Mouse (Mus musculus) midbrain, embryonic 10.5 days (tissue): ENCODE data around the gene Wwc1. TPM values are rescaled to one million over a fixed set of nuclear protein-coding genes. Genes with fewer than 3 reads are reported as not detected.
A peak's percentile ranks its signal among the peaks of the same experiment; 100 is the strongest.
"Not testable (repeated sequence)": the region's sequence is repeated elsewhere in the genome, so short reads cannot be mapped to it uniquely, and the experiment has no call there.

Experiments
- DNase-seq: peaks from one replicate; pipeline ENCODE4 v3.0.0-alpha.2; 2017; ENCODE audit warnings: low spot score
- H3K27ac ChIP-seq: fragments of 300-500 bp; sonication (generic); replicated peaks from 2 replicates; pipeline ENCODE4 v1.5.1; 2016; ENCODE audit warnings: mild to moderate bottlenecking
- H3K27me3 ChIP-seq: fragments of 300-500 bp; sonication (generic); 2 replicates; pipeline ENCODE4 v1.6.1; 2016; ENCODE audit warnings: low read depth, mild to moderate bottlenecking; ENCODE audit not compliant: poor library complexity, severe bottlenecking
- H3K36me3 ChIP-seq: fragments of 300-500 bp; sonication (generic); 2 replicates; pipeline ENCODE4 v1.6.1; 2016; ENCODE audit warnings: mild to moderate bottlenecking, moderate library complexity
- H3K4me1 ChIP-seq: fragments of 300-500 bp; sonication (generic); 2 replicates; pipeline ENCODE4 v1.6.1; 2016
- H3K4me3 ChIP-seq: fragments of 300-500 bp; sonication (generic); 2 replicates; pipeline ENCODE4 v1.5.1; 2016; ENCODE audit warnings: mild to moderate bottlenecking, moderate library complexity
- H3K9me3 ChIP-seq: fragments of 300-500 bp; sonication (generic); replicated peaks from 2 replicates; pipeline ENCODE4 v1.6.1; 2016; ENCODE audit warnings: mild to moderate bottlenecking
- WGBS: fragments of 180-500 bp; shearing (Covaris S2); methylation state at CpG from one replicate; pipeline ENCODE4 v1.1.7; 2016; 5-methylcytosine and 5-hydroxymethylcytosine counted together
- polyA plus RNA-seq: library from polyadenylated mRNA; unstranded; fragments of >200 nt; fragmentation: Nextera tagmentation; extraction: Ambion mirVana; gene quantifications from 2 replicates; pipeline ENCODE4 v1.2.1, GENCODE M21; 2016

Wwc1 gene
- polyA plus RNA-seq, 1 experiment from 2014 or later, result 5.0 TPM

- peak within 1 kb of the TSS; percentile 87 for H3K27ac ChIP-seq
- no peaks in the 10 kb centered on the region for H3K9me3 ChIP-seq
- H3K27me3 ChIP-seq, result no peaks in the 10 kb centered on the region
- H3K4me1 ChIP-seq, result peaks cover 30% of the 10 kb centered on the region
- DNase-seq, result peak; percentile 96
- peaks cover 44% of the 10 kb centered on the region for H3K36me3 ChIP-seq
- peak within 1 kb of the TSS; percentile 85 for H3K4me3 ChIP-seq
- 2% methylated on average over 46 of the region's 46 CpGs for WGBS
Measured at GRCm38 (mm10) chr11:35834022-35834760, 146.1 kb downstream of the Wwc1 start, which contains the start of gene Rars. TSS of gene Rars (minus strand) at chr11:35834506.

DNA sequence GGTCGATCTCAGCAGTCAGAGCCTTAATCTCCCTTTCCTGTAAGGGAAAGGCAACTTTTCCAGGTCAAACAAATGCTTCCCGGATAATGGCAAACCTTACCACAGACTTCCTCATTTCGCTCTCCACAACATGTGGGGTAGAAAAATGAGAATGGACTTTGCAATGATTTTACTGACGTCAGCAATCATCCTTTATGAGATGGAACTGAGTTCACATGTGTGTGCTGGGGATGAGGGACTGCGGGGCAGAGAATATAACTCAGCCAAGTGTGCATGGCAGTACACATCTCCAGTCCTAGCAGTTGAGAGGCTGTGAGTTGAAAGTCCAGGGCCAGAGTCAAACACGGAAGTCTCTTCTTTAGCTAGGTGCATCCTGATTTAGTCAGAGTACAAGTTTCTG is 147.1 kb downstream of the Wwc1 start:
- H3K27me3 ChIP-seq, result no peaks in the 10 kb centered on the region
- no peak overlapping the region for H3K27ac ChIP-seq
- H3K4me1 ChIP-seq, result peaks cover 23% of the 10 kb centered on the region
- no peak for DNase-seq
- H3K9me3 ChIP-seq, result no peaks in the 10 kb centered on the region
- peak overlapping the region; percentile 85 for H3K4me3 ChIP-seq
- H3K36me3 ChIP-seq, result peaks cover 52% of the 10 kb centered on the region
- 88% methylated on average over 6 of the region's 6 CpGs for WGBS

DNA sequence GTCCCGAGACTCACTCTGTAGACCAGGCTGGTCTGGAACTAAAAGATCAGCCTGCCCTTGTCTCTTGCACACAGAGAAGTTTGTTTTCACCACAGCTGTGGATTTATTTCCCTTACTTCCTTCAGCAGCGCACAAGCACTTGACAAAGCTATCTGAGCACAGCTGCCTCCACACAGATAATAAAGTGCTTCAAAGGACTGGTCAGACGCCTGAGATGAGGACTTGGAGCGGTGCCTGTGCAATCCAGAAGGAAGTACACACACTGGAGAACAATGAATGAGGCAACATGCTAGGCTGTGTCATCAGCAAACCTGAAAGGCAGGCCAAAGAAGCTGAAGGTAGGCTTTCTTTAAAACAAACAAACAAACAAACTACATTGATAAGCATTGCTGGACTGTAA is 148.2 kb downstream of the Wwc1 start:
- no peak overlapping the region for H3K27ac ChIP-seq
- H3K4me3 ChIP-seq, result no peak overlapping the region
- no peaks in the 10 kb centered on the region for H3K27me3 ChIP-seq
- H3K36me3 ChIP-seq, result peaks cover 61% of the 10 kb centered on the region
- 81% methylated on average over 4 of the region's 4 CpGs for WGBS
- peaks cover 19% of the 10 kb centered on the region for H3K4me1 ChIP-seq
- no peaks in the 10 kb centered on the region for H3K9me3 ChIP-seq
- DNase-seq, result no peak

GRCm38 (mm10) chr11:35827714-35828113 is 152.6 kb downstream of the Wwc1 start:
- H3K4me3 ChIP-seq, result no peak overlapping the region
- no peak for DNase-seq
- no peak overlapping the region for H3K27ac ChIP-seq
- 93% methylated on average over 6 of the region's 6 CpGs for WGBS
- H3K4me1 ChIP-seq, result peaks cover 1% of the 10 kb centered on the region; the same call in 1 of the 2 replicates
- H3K9me3 ChIP-seq, result no peaks in the 10 kb centered on the region
- H3K27me3 ChIP-seq, result no peaks in the 10 kb centered on the region
- peaks cover 97% of the 10 kb centered on the region for H3K36me3 ChIP-seq

- 93% methylated on average over 12 of the region's 12 CpGs for WGBS
- H3K9me3 ChIP-seq, result no peaks in the 10 kb centered on the region
Measured at GRCm38 (mm10) chr11:35816316-35816715, 164.0 kb downstream of the Wwc1 start.

GRCm38 (mm10) chr11:35811458-35811857 is 168.9 kb downstream of the Wwc1 start:
- Histone ChIP-seq H3K9me3 (no peaks in the 10 kb centered on the region), H3K36me3 (peaks cover 99% of the 10 kb centered on the region), H3K4me1 (no peaks in the 10 kb centered on the region), H3K27me3 (no peaks in the 10 kb centered on the region), H3K4me3 (no peak overlapping the region), H3K27ac (no peak overlapping the region)
- 90% methylated on average over 10 of the region's 10 CpGs for WGBS
- DNase-seq, result no peak

More at GRCm38 (mm10) chr11:35816316-35816715, 164.0 kb downstream of the Wwc1 start:
- Histone ChIP-seq H3K36me3 (peaks cover 99% of the 10 kb centered on the region), H3K4me1 (no peaks in the 10 kb centered on the region), H3K4me3 (no peak overlapping the region), H3K27ac (no peak overlapping the region), H3K27me3 (no peaks in the 10 kb centered on the region)
- DNase-seq, result no peak

GRCm38 (mm10) chr11:35801332-35801731 is 179.0 kb downstream of the Wwc1 start:
- H3K27ac ChIP-seq, result no peak overlapping the region
- H3K36me3 ChIP-seq, result peaks cover 4% of the 10 kb centered on the region; the same call in 1 of the 2 replicates
- no peak for DNase-seq
- no peak overlapping the region for H3K4me3 ChIP-seq
- WGBS, result 74% methylated on average over 5 of the region's 5 CpGs
- no peaks in the 10 kb centered on the region for H3K9me3 ChIP-seq
- H3K27me3 ChIP-seq, result peaks cover 45% of the 10 kb centered on the region
- peaks cover 16% of the 10 kb centered on the region for H3K4me1 ChIP-seq

- Histone ChIP-seq H3K27me3 (peaks cover 61% of the 10 kb centered on the region), H3K4me1 (peaks cover 16% of the 10 kb centered on the region), H3K4me3 (peak within 1 kb of the TSS; percentile 73), H3K27ac (peak within 1 kb of the TSS; percentile 67), H3K36me3 (no peaks in the 10 kb centered on the region), H3K9me3 (no peaks in the 10 kb centered on the region)
- peak; percentile 69 for DNase-seq
- 14% methylated on average over 11 of the region's 11 CpGs for WGBS
Measured at GRCm38 (mm10) chr11:35798874-35799273, 181.5 kb downstream of the Wwc1 start, which contains the start of gene Fbll1. TSS of gene Fbll1 (minus strand) at chr11:35798884.

GRCm38 (mm10) chr11:35798495-35798820 is 181.9 kb downstream of the Wwc1 start:
- Histone ChIP-seq H3K36me3 (no peaks in the 10 kb centered on the region), H3K4me1 (peaks cover 16% of the 10 kb centered on the region), H3K27me3 (peaks cover 61% of the 10 kb centered on the region), H3K27ac (peak overlapping the region; percentile 67), H3K4me3 (peak overlapping the region; percentile 73), H3K9me3 (no peaks in the 10 kb centered on the region)
- 1% methylated on average over 23 of the region's 23 CpGs for WGBS
- peak; percentile 60 for DNase-seq

- peak overlapping the region; percentile 67 for H3K27ac ChIP-seq
- peak; percentile 33 for DNase-seq
- H3K36me3 ChIP-seq, result no peaks in the 10 kb centered on the region
- H3K9me3 ChIP-seq, result no peaks in the 10 kb centered on the region
- peak overlapping the region; percentile 73 for H3K4me3 ChIP-seq
- peaks cover 61% of the 10 kb centered on the region for H3K27me3 ChIP-seq
- 4% methylated on average over 66 of the region's 86 CpGs for WGBS
- peaks cover 16% of the 10 kb centered on the region for H3K4me1 ChIP-seq
Measured at GRCm38 (mm10) chr11:35797751-35798494, 182.4 kb downstream of the Wwc1 start.

DNA sequence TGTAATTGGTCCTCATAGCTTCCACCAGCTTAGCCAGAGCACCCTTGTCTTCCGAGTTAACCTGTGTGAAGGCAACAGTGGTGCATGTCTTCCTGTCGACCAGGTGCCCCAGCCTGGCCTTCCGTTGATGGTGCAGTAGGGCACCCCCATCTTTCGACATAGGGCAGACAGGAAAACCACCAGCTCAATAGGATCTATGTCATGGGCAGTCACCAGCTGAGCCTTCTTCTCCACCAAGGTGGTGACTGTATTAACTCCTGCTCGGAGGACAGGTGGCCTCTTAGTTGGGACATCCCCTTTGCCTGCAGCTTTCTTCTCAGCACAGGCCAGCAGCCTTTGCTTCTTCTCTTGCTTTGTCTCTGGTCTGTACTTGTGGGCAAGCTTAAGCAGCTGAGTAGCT is 187.5 kb downstream of the Wwc1 start:
- Histone ChIP-seq H3K36me3 (peaks cover 38% of the 10 kb centered on the region), H3K27me3 (peaks cover 31% of the 10 kb centered on the region)
- H3K4me1 ChIP-seq, H3K9me3 ChIP-seq, DNase-seq, H3K27ac ChIP-seq, H3K4me3 ChIP-seq: not testable (repeated sequence)
- WGBS, result 78% methylated on average over 5 of the region's 5 CpGs

DNA sequence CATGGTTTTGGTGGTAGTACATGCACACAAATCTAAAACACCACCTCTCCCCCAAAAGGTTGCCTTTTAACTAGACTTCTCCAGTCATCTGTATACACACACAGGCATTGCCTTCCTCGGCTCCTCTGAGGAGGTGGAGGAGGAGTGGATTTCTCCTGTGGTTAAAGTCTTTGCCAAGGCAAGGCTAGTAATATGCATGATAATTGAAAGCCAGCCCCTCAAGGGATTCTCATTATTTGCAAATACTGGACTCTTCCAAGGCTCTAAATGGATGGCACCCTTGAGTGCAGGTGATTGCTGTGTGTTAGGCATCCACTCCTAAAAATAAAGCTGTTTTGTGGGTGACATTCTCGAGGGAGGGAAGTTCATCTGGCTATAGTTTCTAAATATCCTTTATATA is 191.9 kb downstream of the Wwc1 start:
- Histone ChIP-seq H3K27me3 (no peaks in the 10 kb centered on the region), H3K4me1 (no peaks in the 10 kb centered on the region), H3K9me3 (no peaks in the 10 kb centered on the region), H3K27ac (no peak overlapping the region), H3K4me3 (no peak overlapping the region), H3K36me3 (peaks cover 80% of the 10 kb centered on the region)
- 78% methylated on average over 2 of the region's 2 CpGs for WGBS
- no peak for DNase-seq
